Mouse (Mus musculus) testis, adult 2 months (tissue): ENCODE data around the gene Fev. TPM values are rescaled to one million over a fixed set of nuclear protein-coding genes. Genes with fewer than 3 reads are reported as not detected.

Experiments
- H3K27ac ChIP-seq: fragments of 200-500 bp; 2 replicates; pipeline ENCODE4 v1.5.1; 2012; ENCODE audit warnings: low read depth, low read length; ENCODE audit not compliant: control insufficient read depth, insufficient read depth
- H3K27me3 ChIP-seq: fragments of 200-500 bp; 2 replicates; pipeline ENCODE4 v1.6.1; 2012; ENCODE audit warnings: mild to moderate bottlenecking, low read length, moderate library complexity; ENCODE audit not compliant: control insufficient read depth, insufficient read depth
- H3K36me3 ChIP-seq: fragments of 200-500 bp; 2 replicates; pipeline ENCODE4 v1.6.1; 2012; ENCODE audit warnings: mild to moderate bottlenecking, low read length; ENCODE audit not compliant: control insufficient read depth, insufficient read depth
- H3K4me1 ChIP-seq: fragments of 200-500 bp; 2 replicates; pipeline ENCODE4 v1.6.1; 2012; ENCODE audit warnings: low read length; ENCODE audit not compliant: control insufficient read depth, insufficient read depth
- H3K4me3 ChIP-seq: fragments of 200-500 bp; 2 replicates; pipeline ENCODE4 v1.5.1; 2012; ENCODE audit warnings: low read depth, mild to moderate bottlenecking, low read length, moderate library complexity, mixed read lengths; ENCODE audit not compliant: control insufficient read depth
- CTCF ChIP-seq: fragments of 200-500 bp; IDR thresholded peaks from 2 replicates; pipeline ENCODE4 v1.5.1; 2012; ENCODE audit warnings: low read depth, mild to moderate bottlenecking, inconsistent platforms, low read length, moderate library complexity; ENCODE audit not compliant: control insufficient read depth, insufficient read depth, insufficient replicate concordance
- POLR2A ChIP-seq: fragments of 200-500 bp; IDR thresholded peaks from 2 replicates; pipeline ENCODE4 v1.6.1; 2012; ENCODE audit warnings: low read depth, mild to moderate bottlenecking, inconsistent platforms, low read length, moderate library complexity; ENCODE audit not compliant: control insufficient read depth
- polyA plus RNA-seq: library from polyadenylated mRNA; depleted of rRNA; stranded (reverse); fragments of >200 nt; gene quantifications from 2 replicates; pipeline ENCODE4 v1.2.3, GENCODE M21; 2012

Gene Fev
- polyA plus RNA-seq, 1 experiment = 3.1 TPM

- Histone ChIP-seq H3K27ac (no peak overlapping the region), H3K4me1 (no peaks in the 10 kb centered on the region), H3K4me3 (no peak overlapping the region), H3K36me3 (no peaks in the 10 kb centered on the region), H3K27me3 (no peaks in the 10 kb centered on the region)
- no peak for TF ChIP-seq CTCF
- TF ChIP-seq POLR2A = no peak
Observed at GRCm38 (mm10) chr1:74872218-74872617, 13.0 kb downstream of the Fev start.

- no peak overlapping the region for H3K27ac ChIP-seq
- no peaks in the 10 kb centered on the region for H3K27me3 ChIP-seq
- H3K4me3 ChIP-seq = no peak overlapping the region
- H3K36me3 ChIP-seq = no peaks in the 10 kb centered on the region
- no peak for TF ChIP-seq POLR2A
- H3K4me1 ChIP-seq = peaks cover 12% of the 10 kb centered on the region
Observed at GRCm38 (mm10) chr1:74861783-74862182, 23.4 kb downstream of the Fev start.

GRCm38 (mm10) chr1:74859223-74859984 is 25.8 kb downstream of the Fev start:
- Histone ChIP-seq H3K36me3 (no peaks in the 10 kb centered on the region), H3K27ac (no peak overlapping the region), H3K27me3 (peaks cover 10% of the 10 kb centered on the region; the same call in 1 of the 2 replicates), H3K4me1 (peaks cover 27% of the 10 kb centered on the region), H3K4me3 (no peak overlapping the region)
- TF ChIP-seq CTCF = no peak
- no peak for TF ChIP-seq POLR2A

GRCm38 (mm10) chr1:74858805-74859204 is 26.4 kb downstream of the Fev start:
- H3K27me3 ChIP-seq = peaks cover 10% of the 10 kb centered on the region; the same call in 1 of the 2 replicates
- peaks cover 30% of the 10 kb centered on the region for H3K4me1 ChIP-seq
- TF ChIP-seq CTCF (no peak), POLR2A (no peak)
- H3K36me3 ChIP-seq = no peaks in the 10 kb centered on the region
- H3K27ac ChIP-seq = no peak overlapping the region
- H3K4me3 ChIP-seq = no peak overlapping the region; the same call in 1 of the 2 replicates

- peaks cover 10% of the 10 kb centered on the region; the same call in 1 of the 2 replicates for H3K27me3 ChIP-seq
- TF ChIP-seq POLR2A (no peak), CTCF (no peak)
- H3K4me1 ChIP-seq = peaks cover 30% of the 10 kb centered on the region
Observed at GRCm38 (mm10) chr1:74858171-74858719, 27.0 kb downstream of the Fev start.

GRCm38 (mm10) chr1:74857677-74858076 is 27.5 kb downstream of the Fev start:
- Histone ChIP-seq H3K36me3 (no peaks in the 10 kb centered on the region), H3K27me3 (peaks cover 10% of the 10 kb centered on the region; the same call in 1 of the 2 replicates), H3K27ac (no peak overlapping the region), H3K4me1 (peaks cover 30% of the 10 kb centered on the region), H3K4me3 (no peak overlapping the region)
- TF ChIP-seq CTCF = no peak
- no peak for TF ChIP-seq POLR2A

More at GRCm38 (mm10) chr1:74858171-74858719, 27.0 kb downstream of the Fev start:
- Histone ChIP-seq H3K36me3 (no peaks in the 10 kb centered on the region), H3K27ac (no peak overlapping the region), H3K4me3 (no peak overlapping the region)

- Histone ChIP-seq H3K4me3 (no peak overlapping the region), H3K27ac (no peak overlapping the region), H3K27me3 (peaks cover 10% of the 10 kb centered on the region; the same call in 1 of the 2 replicates), H3K36me3 (no peaks in the 10 kb centered on the region), H3K4me1 (peaks cover 30% of the 10 kb centered on the region)
- TF ChIP-seq CTCF (no peak), POLR2A (no peak)
Observed at GRCm38 (mm10) chr1:74857201-74857600, 28.0 kb downstream of the Fev start.
